Mouse (Mus musculus): ENCODE results near the gene Gcdh. TPM values are rescaled to one million over a fixed set of nuclear protein-coding genes. Genes with fewer than 3 reads are reported as not detected.

Gcdh gene
- polyA plus RNA-seq, 1 experiment from 2014 or later = 33.9 TPM

DNA sequence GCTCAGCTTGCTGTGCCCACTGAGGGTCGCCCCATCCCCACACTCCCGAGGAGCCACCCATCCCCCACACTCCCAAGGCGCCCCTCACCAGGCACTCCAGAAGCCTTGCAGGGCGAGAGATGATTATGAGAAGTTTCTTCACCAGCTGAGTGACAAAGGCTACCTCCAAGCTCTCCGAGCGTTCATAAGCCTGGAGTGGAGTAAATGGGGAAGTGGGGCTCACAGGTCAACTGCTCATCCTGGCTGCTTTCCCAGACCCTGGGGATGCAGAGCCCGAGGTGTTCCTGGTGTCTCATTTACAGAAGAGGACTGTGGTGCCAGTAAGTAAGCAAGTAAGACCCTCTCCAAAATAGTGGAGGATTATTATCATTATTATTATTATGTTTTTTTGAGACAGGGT, 31.8 kb upstream of the Gcdh start:
- H3K27ac ChIP-seq (replicated peaks) = no peak overlapping the region
- H3K4me3 ChIP-seq = no peak overlapping the region
- peaks cover 51% of the 10 kb centered on the region for H3K27me3 ChIP-seq
- H3K4me1 ChIP-seq = peaks cover 13% of the 10 kb centered on the region
- ATAC-seq (ENCODE audit: low FRiP score, low read depth) = no peak
- no peak overlapping the region for H3K9ac ChIP-seq (replicated peaks)
- no peak overlapping the region for H3K4me2 ChIP-seq (replicated peaks)
- 82% methylated on average over 7 of the region's 7 CpGs for WGBS
- peaks cover 34% of the 10 kb centered on the region for H3K36me3 ChIP-seq
- H3K9me3 ChIP-seq = no peaks in the 10 kb centered on the region

DNA sequence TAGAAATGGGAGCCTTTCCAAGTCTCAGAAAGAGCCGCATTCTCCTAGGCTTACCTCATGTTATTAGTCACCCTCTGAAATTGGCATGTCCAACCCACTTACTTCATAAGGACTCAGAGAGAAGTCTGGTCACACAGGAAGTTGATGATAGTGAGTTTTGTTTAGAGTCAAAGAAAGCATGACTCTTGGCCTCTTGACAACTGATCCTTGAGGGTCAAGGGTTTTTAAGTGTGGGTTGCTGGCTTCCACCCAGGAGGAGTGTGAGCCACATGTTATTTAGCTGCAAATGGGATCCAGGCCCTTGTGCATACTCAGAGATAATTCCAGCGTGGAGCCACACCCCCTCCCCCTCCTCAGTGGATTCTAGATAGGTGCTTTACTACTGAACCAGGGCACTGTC, 27.9 kb upstream of the Gcdh start:
- Histone ChIP-seq H3K9ac (replicated peaks) (no peak overlapping the region), H3K4me1 (no peaks in the 10 kb centered on the region), H3K4me2 (replicated peaks) (no peak overlapping the region), H3K27me3 (peaks cover 53% of the 10 kb centered on the region), H3K36me3 (peaks cover 60% of the 10 kb centered on the region), H3K4me3 (no peak overlapping the region), H3K27ac (replicated peaks) (no peak overlapping the region), H3K9me3 (no peaks in the 10 kb centered on the region)
- WGBS = 90% methylated on average over 2 of the region's 2 CpGs
- no peak for ATAC-seq (ENCODE audit: low FRiP score, low read depth)

DNA sequence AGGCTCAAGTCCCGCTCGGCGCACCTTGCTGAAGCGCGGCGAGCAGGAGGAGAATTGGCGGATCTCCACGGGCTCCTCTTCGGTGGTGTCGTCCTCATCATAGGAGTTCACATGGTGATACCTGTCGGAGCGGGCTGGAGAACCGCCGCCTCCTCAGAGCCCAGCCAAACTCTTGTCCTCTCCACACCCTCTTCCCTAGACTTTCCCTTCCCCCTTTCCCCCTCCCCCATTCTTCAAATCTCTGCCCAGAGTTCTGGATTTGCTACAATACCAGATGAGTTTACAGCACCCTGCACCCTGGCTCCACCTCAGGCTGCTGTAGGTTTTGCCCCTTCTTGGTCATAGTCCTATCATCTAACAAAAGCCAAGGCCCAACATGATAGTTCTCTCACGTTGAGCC, 24.9 kb upstream of the Gcdh start:
- H3K27me3 ChIP-seq = peaks cover 69% of the 10 kb centered on the region
- H3K9ac ChIP-seq (replicated peaks) = no peak overlapping the region
- H3K9me3 ChIP-seq = peaks cover 4% of the 10 kb centered on the region; the same call in 1 of the 2 replicates
- no peak for ATAC-seq (ENCODE audit: low FRiP score, low read depth)
- peaks cover 75% of the 10 kb centered on the region for H3K36me3 ChIP-seq
- no peak overlapping the region for H3K27ac ChIP-seq (replicated peaks)
- H3K4me1 ChIP-seq = no peaks in the 10 kb centered on the region
- H3K4me2 ChIP-seq (replicated peaks) = no peak overlapping the region
- 92% methylated on average over 15 of the region's 15 CpGs for WGBS
- H3K4me3 ChIP-seq = no peak overlapping the region

DNA sequence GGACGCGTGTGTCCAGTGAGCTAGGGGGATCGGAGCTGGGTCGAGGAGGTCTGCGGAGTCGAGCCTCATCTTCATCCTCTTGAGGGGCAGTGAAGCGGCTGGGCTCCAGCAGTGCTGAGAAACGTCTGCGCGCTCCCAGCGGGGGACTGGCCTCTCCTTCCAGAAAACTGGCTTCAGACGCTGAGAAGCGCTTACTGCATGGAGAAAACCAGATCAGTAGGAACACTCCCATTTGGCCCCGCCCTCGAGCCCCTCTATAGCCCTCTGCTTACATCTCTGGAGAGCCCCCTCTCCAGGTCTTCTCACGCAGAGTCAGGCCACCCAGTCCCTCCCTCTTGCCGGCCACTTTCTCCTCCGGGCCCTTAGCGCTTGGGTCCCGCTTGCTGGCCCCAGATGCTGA, 24.1 kb upstream of the Gcdh start:
- peaks cover 76% of the 10 kb centered on the region for H3K36me3 ChIP-seq

DNA sequence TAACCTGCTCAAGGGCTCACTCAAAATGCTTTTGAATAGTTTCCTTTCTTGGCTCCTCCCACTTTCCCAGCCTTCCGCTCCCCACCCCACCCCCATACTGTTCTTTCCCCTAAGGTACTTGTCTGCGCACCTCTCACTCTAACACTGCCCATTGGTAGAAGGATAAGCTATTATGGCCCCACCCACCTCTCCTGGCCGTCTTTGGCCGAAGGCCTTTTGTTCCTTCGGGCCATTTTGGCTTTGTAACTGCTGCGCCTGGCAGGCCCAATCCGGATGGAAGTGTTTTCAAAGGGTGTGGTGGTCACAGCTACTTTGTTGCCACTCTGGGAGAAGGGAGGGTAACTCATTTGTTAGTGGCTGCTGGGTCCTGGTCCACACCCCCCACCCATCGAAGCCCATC, 21.5 kb upstream of the Gcdh start:
- Histone ChIP-seq H3K27ac (replicated peaks) (no peak overlapping the region), H3K27me3 (peaks cover 97% of the 10 kb centered on the region), H3K9ac (replicated peaks) (no peak overlapping the region), H3K36me3 (peaks cover 82% of the 10 kb centered on the region), H3K9me3 (peaks cover 4% of the 10 kb centered on the region; the same call in 1 of the 2 replicates), H3K4me2 (replicated peaks) (no peak overlapping the region), H3K4me3 (no peak overlapping the region), H3K4me1 (peaks cover 10% of the 10 kb centered on the region)
- no peak for ATAC-seq (ENCODE audit: low FRiP score, low read depth)
- WGBS = 85% methylated on average over 8 of the region's 8 CpGs

More for the DNA sequence above, 24.1 kb upstream of the Gcdh start:
- no peak overlapping the region for H3K9ac ChIP-seq (replicated peaks)
- peaks cover 7% of the 10 kb centered on the region for H3K4me1 ChIP-seq
- no peak overlapping the region for H3K27ac ChIP-seq (replicated peaks)
- ATAC-seq (ENCODE audit: low FRiP score, low read depth) = no peak
- H3K27me3 ChIP-seq = peaks cover 77% of the 10 kb centered on the region
- no peak overlapping the region for H3K4me3 ChIP-seq
- 24% methylated on average over 20 of the region's 20 CpGs for WGBS
- no peak overlapping the region for H3K4me2 ChIP-seq (replicated peaks)
- peaks cover 4% of the 10 kb centered on the region; the same call in 1 of the 2 replicates for H3K9me3 ChIP-seq

DNA sequence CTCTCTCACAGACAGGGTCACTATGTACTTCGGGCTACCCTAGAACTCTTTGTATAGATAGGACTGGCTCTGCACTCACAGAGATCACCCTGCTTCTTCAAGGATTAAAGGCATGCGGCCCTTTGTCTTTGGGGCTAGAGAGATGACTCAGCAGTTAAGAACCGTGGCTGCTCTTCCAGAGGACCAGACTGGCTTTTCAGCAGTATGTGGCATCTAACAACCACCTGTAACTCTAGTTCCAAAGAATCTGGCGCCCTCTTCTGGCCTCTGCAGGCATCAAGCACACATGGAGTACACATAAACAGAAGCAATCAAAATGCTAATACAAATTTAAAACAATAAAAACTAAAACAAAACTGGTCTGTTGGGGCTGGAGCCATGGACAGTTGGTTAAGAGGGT, 20.2 kb upstream of the Gcdh start:
- H3K4me3 ChIP-seq = no peak overlapping the region
- WGBS = 27% methylated on average over 4 of the region's 4 CpGs
- H3K27me3 ChIP-seq = peaks cover 100% of the 10 kb centered on the region
- no peak overlapping the region for H3K27ac ChIP-seq (replicated peaks)
- H3K4me1 ChIP-seq = peaks cover 13% of the 10 kb centered on the region
- H3K36me3 ChIP-seq = peaks cover 71% of the 10 kb centered on the region
- ATAC-seq (ENCODE audit: low FRiP score, low read depth) = no peak
- no peak overlapping the region for H3K9ac ChIP-seq (replicated peaks)
- H3K9me3 ChIP-seq = peaks cover 4% of the 10 kb centered on the region; the same call in 1 of the 2 replicates
- H3K4me2 ChIP-seq (replicated peaks) = no peak overlapping the region

DNA sequence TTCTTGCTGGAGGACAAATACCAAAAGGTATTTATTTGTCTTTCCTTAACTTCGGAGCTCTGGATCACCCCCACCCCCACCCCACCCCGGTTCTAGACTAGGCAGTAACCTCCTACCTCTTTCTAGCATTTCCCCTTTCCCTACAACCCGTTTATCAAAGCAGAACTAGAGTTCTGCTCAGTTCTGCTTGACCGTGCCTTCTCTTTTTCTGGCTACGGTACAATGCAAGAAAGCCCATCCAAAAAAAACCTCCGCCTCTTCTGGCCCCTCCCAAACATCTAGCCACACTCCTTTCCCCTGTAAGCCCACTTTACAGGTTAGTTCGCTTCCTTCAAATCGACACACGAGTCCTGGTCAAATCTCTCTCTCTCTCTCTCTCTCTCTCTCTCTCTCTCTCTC, 19.8 kb upstream of the Gcdh start:
- peak overlapping the region; percentile 54 for H3K4me2 ChIP-seq (replicated peaks)
- 0 out of 2 replicates have a peak overlapping the region, but pooled peaks have one; percentile 4 for H3K9ac ChIP-seq (replicated peaks)
- peaks cover 68% of the 10 kb centered on the region for H3K36me3 ChIP-seq
- no peak overlapping the region for H3K27ac ChIP-seq (replicated peaks)
- peaks cover 18% of the 10 kb centered on the region for H3K4me1 ChIP-seq
- ATAC-seq (ENCODE audit: low FRiP score, low read depth) = no peak
- peaks cover 100% of the 10 kb centered on the region for H3K27me3 ChIP-seq
- 20% methylated on average over 9 of the region's 9 CpGs for WGBS
- peaks cover 4% of the 10 kb centered on the region; the same call in 1 of the 2 replicates for H3K9me3 ChIP-seq
- peak overlapping the region; percentile 31 for H3K4me3 ChIP-seq

DNA sequence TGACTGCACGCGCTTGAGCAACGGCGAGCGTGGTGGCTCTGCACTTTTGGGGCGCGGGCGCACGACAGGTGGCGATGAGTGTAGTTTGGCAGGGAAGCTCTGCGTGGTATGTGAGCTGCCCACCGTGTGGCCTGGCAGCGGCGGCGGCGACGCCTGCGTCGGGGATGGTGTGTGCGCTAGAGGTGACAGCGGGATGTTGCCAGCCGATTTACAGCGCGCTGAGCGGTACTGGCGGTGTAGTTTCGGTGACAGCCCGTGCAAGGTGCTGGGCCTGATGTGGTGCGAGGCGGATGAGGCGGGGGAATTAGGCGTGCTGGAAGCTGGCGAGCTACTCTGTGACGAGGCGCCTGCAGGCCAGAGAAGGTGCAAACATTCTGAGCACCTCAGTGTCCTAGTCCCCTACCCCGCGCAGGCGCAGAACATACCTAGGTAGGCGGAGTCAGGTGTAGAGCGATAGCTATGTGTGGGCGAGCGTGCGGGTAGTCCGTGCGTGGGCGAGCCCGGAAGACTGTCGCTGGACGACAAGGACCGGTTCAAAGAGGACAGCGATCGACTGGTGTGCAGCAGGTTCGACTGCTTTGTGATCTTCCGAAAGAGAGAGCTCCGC, 19.3 kb upstream of the Gcdh start:
- ATAC-seq (ENCODE audit: low FRiP score, low read depth) = no peak
- Histone ChIP-seq H3K4me3 (peak overlapping the region; percentile 31), H3K27ac (replicated peaks) (no peak overlapping the region), H3K4me1 (peaks cover 18% of the 10 kb centered on the region), H3K9me3 (peaks cover 4% of the 10 kb centered on the region; the same call in 1 of the 2 replicates), H3K4me2 (replicated peaks) (peak overlapping the region; percentile 54), H3K27me3 (peaks cover 95% of the 10 kb centered on the region), H3K9ac (replicated peaks) (peak overlapping the region; percentile 4; the same call in 1 of the 2 replicates), H3K36me3 (peaks cover 63% of the 10 kb centered on the region)
- 2% methylated on average over 55 of the region's 55 CpGs for WGBS

DNA sequence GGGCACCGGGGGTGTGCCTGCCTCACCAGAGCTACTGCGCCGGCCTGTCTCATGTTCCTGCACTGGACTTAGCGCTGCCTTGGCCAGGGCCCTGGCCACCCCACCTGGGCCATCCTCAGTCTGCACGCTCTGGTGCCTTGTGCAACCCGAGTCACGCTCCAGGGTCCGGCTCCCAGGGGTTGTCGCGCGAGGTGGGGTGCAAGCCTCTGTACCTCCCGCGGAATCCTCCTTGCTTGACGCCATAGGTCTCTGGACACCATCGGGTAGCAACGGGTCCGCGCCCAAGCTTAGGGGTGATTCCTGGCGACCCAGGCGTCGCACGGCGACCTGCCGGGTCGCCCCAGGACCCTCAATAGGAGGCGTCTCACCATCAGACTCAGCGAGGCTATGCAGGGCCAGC, 18.7 kb upstream of the Gcdh start:
- Histone ChIP-seq H3K27ac (replicated peaks) (no peak overlapping the region), H3K36me3 (peaks cover 57% of the 10 kb centered on the region), H3K27me3 (peaks cover 89% of the 10 kb centered on the region), H3K4me2 (replicated peaks) (peak overlapping the region; percentile 54; the same call in 1 of the 2 replicates), H3K9me3 (peaks cover 4% of the 10 kb centered on the region; the same call in 1 of the 2 replicates), H3K9ac (replicated peaks) (peak overlapping the region; percentile 4; the same call in 1 of the 2 replicates), H3K4me3 (peak overlapping the region; percentile 31; the same call in 1 of the 2 replicates), H3K4me1 (peaks cover 18% of the 10 kb centered on the region)
- no peak for ATAC-seq (ENCODE audit: low FRiP score, low read depth)
- 18% methylated on average over 27 of the region's 27 CpGs for WGBS

DNA sequence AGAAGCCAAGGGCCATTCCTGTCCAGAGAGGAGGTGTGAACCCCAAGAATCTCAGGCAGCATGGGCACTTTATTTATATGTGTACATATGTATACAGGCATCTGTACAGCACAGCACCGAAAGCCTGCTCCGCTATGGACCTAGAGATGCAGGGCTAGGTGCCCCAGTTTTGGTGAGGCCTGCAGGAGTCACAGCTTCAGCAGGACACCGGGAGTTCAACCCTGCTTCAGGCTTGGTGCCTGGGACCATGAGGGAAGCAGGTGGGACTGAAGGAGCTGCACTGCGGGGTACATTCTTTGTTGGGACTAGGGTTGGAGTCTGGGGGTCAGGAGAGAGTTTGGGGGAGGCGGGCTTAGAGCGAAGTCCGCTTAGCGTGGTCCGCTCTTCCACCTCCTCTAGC, 18.1 kb upstream of the Gcdh start:
- Histone ChIP-seq H3K27me3 (peaks cover 84% of the 10 kb centered on the region), H3K4me1 (peaks cover 18% of the 10 kb centered on the region), H3K4me3 (no peak overlapping the region), H3K36me3 (peaks cover 53% of the 10 kb centered on the region), H3K4me2 (replicated peaks) (no peak overlapping the region), H3K9me3 (peaks cover 4% of the 10 kb centered on the region; the same call in 1 of the 2 replicates), H3K27ac (replicated peaks) (no peak overlapping the region), H3K9ac (replicated peaks) (no peak overlapping the region)
- 75% methylated on average over 9 of the region's 9 CpGs for WGBS
- no peak for ATAC-seq (ENCODE audit: low FRiP score, low read depth)

DNA sequence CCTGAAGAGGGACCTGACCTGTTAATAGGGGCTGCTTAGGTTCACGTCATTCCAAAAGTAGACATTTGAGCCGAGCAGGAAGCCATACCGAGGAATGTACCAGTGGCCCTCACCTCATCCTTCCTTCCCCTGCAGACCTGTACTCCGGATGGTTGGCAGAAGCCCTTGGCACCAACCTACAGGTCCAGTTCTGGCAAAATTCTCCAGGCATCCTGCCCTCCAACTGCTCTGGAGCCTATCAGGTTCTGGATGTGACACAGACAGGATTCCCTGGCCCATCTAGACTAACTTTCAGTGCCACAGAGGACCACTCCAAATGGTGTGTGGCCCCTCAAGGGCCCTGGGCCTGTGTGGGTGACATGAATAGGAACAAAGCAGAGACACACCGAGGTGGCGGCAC, 16.8 kb upstream of the Gcdh start:
- H3K27me3 ChIP-seq = peaks cover 71% of the 10 kb centered on the region

DNA sequence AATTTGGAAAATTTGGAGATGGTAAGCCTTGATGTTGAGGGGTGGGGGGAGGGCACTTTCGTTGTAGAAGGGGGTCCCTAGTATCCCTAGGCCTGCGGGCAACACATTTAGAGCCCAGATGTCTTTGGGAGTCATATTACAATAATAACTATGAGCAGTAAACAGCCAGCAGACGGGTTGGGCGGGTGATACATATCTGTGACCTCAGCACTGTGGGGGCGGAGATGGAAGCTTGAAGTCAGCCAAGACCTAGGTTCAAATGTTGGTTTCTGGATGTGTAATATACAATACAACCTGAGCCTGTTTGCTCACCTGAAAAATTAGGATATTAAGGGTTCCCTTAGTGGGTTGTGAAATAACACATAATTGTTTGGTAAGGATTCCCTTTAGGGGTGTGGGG, 16.2 kb upstream of the Gcdh start:
- H3K9me3 ChIP-seq = peaks cover 4% of the 10 kb centered on the region; the same call in 1 of the 2 replicates
- ATAC-seq (ENCODE audit: low FRiP score, low read depth) = no peak
- H3K27ac ChIP-seq (replicated peaks) = no peak overlapping the region
- peaks cover 36% of the 10 kb centered on the region for H3K36me3 ChIP-seq
- peaks cover 18% of the 10 kb centered on the region for H3K4me1 ChIP-seq
- H3K4me2 ChIP-seq (replicated peaks) = no peak overlapping the region
- H3K4me3 ChIP-seq = no peak overlapping the region
- peaks cover 71% of the 10 kb centered on the region for H3K27me3 ChIP-seq
- 95% methylated on average over 5 of the region's 5 CpGs for WGBS
- no peak overlapping the region for H3K9ac ChIP-seq (replicated peaks)

More for the DNA sequence above, 16.8 kb upstream of the Gcdh start:
- 89% methylated on average over 6 of the region's 6 CpGs for WGBS
- no peak for ATAC-seq (ENCODE audit: low FRiP score, low read depth)
- H3K36me3 ChIP-seq = peaks cover 40% of the 10 kb centered on the region
- no peak overlapping the region for H3K4me3 ChIP-seq
- H3K4me2 ChIP-seq (replicated peaks) = no peak overlapping the region
- H3K9me3 ChIP-seq = peaks cover 4% of the 10 kb centered on the region; the same call in 1 of the 2 replicates
- no peak overlapping the region for H3K9ac ChIP-seq (replicated peaks)
- no peak overlapping the region for H3K27ac ChIP-seq (replicated peaks)
- peaks cover 18% of the 10 kb centered on the region for H3K4me1 ChIP-seq
